Mouse (Mus musculus) spleen, postnatal 14 days (tissue): ENCODE measurements around the gene Epha6.
"Not testable (repeated sequence)": the region's sequence is repeated elsewhere in the genome, so short reads cannot be mapped to it uniquely, and the experiment has no call there.

Experiments
- DNase-seq, 2 experiments: peaks; one replicate each; pipeline ENCODE4 v3.0.0; 2021 to 2022; ENCODE audit warnings: low spot score in 2 of 2

Epha6 gene

GRCm38 (mm10) chr16:59969816-59970215 lies 635.5 kb downstream of the Epha6 start:
- DNase-seq = no peak

GRCm38 (mm10) chr16:59955731-59956130 lies 649.6 kb downstream of the Epha6 start:
- DNase-seq = no peak

- no peak for DNase-seq
These were observed 681.6 kb downstream of the Epha6 start for GRCm38 (mm10) chr16:59923696-59924095.

- no peak for DNase-seq
These were observed 725.3 kb downstream of the Epha6 start for GRCm38 (mm10) chr16:59880073-59880472.

GRCm38 (mm10) chr16:59871792-59872191 lies 733.5 kb downstream of the Epha6 start:
- DNase-seq = no peak

GRCm38 (mm10) chr16:59854160-59854717 lies 751.1 kb downstream of the Epha6 start:
- DNase-seq = no peak

- no peak for DNase-seq
These were observed 752.6 kb downstream of the Epha6 start for GRCm38 (mm10) chr16:59852689-59853088.

- DNase-seq = no peak
These were observed 758.8 kb downstream of the Epha6 start for GRCm38 (mm10) chr16:59846574-59846973.

GRCm38 (mm10) chr16:59836778-59837177 lies 768.6 kb downstream of the Epha6 start:
- no peak for DNase-seq

GRCm38 (mm10) chr16:59836304-59836703 lies 769.0 kb downstream of the Epha6 start:
- no peak for DNase-seq

GRCm38 (mm10) chr16:59832468-59832867 lies 772.9 kb downstream of the Epha6 start:
- DNase-seq = no peak

- DNase-seq = no peak
These were observed 775.7 kb downstream of the Epha6 start for GRCm38 (mm10) chr16:59829655-59830054.

GRCm38 (mm10) chr16:59799790-59800189 lies 805.5 kb downstream of the Epha6 start:
- not testable (repeated sequence) for DNase-seq

- no peak for DNase-seq
These were observed 833.0 kb downstream of the Epha6 start for GRCm38 (mm10) chr16:59772297-59772696.

- DNase-seq = no peak
These were observed 834.9 kb downstream of the Epha6 start for GRCm38 (mm10) chr16:59770421-59770820.

GRCm38 (mm10) chr16:59769936-59770335 lies 835.4 kb downstream of the Epha6 start:
- DNase-seq = no peak

- no peak for DNase-seq
These were observed 844.5 kb downstream of the Epha6 start for GRCm38 (mm10) chr16:59760875-59761274.

- no peak for DNase-seq
These were observed 854.4 kb downstream of the Epha6 start for GRCm38 (mm10) chr16:59750905-59751304.

GRCm38 (mm10) chr16:59743669-59744068 lies 861.7 kb downstream of the Epha6 start:
- DNase-seq = no peak

- DNase-seq = no peak
These were observed 889.8 kb downstream of the Epha6 start for GRCm38 (mm10) chr16:59715524-59715923.

GRCm38 (mm10) chr16:59693230-59693629 lies 912.1 kb downstream of the Epha6 start:
- no peak for DNase-seq

- no peak for DNase-seq
These were observed 916.2 kb downstream of the Epha6 start for GRCm38 (mm10) chr16:59689120-59689519.

GRCm38 (mm10) chr16:59685135-59685534 lies 920.2 kb downstream of the Epha6 start:
- no peak for DNase-seq

GRCm38 (mm10) chr16:59683434-59683833 lies 921.9 kb downstream of the Epha6 start:
- peak in 1 of 2 experiments; percentile 20 for DNase-seq
